Mouse (Mus musculus): ENCODE results near the gene Nr4a1. TPM values are rescaled to one million over a fixed set of nuclear protein-coding genes. Genes with fewer than 3 reads are reported as not detected.

Gene Nr4a1
- total RNA-seq, 2 experiments from 2014 or later, result 37.0 to 45.0 TPM

DNA sequence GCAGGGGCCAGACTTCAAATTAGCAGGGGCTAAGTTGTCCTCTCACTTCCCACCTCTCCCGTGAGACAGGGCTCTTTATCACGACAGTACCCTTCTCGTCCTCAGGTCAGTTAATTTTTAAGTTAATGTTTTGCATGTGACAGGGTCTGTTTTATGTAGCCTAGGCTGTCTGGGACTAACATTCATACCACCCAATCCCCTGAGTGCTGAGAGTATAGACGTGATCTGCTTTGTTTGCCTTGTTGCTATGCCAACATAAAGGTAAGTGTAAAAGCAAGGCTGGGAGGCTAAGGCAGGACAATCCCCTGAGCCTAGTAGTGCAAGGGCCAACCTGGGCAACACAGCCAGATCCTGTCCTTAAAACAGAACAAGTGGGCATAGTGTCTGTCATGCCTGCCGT, 55.4 kb downstream of the Nr4a1 start:
- ATAC-seq (ENCODE audit: poor library complexity, severe bottlenecking), result no peak

DNA sequence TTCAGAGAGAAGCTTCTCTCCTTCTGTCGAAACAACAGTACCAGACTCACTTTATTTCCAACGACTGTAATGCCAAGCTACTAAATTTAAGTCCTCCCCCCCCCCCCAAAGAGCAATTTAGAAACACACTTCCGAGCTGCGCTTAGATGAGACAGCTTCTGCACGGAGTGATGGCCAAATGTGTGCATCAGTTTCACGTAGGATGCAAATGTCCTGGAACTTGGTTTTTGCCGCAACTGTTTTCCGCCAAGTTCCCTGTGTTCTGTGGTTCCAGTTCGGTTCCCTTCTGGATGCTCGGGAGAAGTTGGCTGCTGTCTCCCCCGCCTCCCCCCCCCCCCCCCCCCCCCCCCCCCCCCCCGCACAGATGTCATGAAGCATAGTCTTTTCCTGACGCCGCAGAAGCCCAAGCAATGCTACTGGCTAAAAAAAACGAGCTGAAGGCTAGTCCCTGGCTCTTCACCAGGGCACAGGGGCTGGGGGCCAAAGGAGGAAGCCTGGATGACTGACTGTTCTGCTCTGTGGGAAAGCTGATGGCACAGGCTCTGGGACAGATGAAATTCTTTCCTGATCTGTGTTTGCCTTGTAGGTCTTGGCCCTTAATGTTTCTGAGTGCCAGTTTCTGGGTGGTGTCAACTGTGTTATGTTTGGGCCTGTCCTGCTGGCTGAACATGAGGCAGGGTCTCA, 57.2 kb downstream of the Nr4a1 start:
- no peak for ATAC-seq (ENCODE audit: poor library complexity, severe bottlenecking)

DNA sequence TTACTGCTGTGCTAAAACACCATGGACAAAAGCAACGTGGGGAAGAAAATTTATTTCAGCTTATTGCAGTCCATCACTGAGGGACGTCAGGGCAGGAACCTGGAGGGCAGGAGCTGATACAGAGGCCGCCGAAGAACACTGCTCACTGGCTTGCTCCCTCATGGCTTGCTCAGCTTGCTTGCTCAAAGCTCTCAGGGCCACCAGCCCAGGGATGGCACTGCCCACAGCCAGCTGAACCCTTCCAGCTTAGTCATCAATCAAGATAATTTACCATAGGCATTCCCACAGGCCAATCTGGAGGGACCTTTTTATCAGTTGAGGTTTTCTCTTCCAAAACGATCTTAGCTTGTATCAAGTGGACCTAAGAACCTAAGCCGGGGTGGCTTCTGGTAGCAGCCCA, 57.9 kb downstream of the Nr4a1 start:
- ATAC-seq (ENCODE audit: poor library complexity, severe bottlenecking), result no peak

DNA sequence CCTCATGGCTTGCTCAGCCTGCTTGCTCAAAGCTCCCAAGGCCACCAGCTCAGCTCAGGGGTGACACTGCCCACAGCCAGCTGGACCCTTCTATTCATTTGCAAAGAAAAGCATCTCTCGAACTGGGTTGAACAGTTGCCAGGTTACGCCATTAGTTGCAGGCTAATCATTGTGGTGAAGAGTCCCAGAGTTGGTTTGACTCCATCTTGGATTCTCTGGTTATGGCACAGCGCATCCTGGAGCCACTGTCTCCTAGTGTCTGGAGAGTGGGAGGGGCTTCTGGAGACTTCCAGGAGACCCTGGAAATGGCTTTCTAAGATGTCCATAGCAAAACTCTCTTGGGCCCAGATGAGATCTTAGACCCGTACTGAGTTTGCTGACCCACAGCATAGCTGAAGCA, 61.3 kb downstream of the Nr4a1 start:
- no peak for ATAC-seq (ENCODE audit: poor library complexity, severe bottlenecking)

DNA sequence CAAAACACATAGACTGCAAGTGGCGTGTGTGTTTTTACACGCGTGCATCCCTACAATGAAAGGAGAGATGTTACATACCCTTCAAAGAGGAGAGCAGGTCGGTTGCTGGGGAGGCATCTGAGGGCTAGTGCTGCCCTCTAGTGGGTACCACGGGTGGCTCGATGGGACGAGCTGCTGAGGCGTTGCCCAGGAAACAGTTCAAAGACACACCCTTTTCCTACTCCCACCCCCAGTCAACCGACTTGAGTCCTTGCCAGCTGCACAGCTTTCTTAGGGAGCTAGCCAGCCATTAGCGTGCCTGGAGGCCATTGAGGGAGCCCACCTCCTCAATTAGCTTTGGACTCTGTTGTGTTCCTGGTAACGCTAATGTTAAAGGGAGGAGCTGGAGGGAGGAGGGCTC, 61.8 kb downstream of the Nr4a1 start:
- peak; percentile 83 for ATAC-seq (ENCODE audit: poor library complexity, severe bottlenecking)

DNA sequence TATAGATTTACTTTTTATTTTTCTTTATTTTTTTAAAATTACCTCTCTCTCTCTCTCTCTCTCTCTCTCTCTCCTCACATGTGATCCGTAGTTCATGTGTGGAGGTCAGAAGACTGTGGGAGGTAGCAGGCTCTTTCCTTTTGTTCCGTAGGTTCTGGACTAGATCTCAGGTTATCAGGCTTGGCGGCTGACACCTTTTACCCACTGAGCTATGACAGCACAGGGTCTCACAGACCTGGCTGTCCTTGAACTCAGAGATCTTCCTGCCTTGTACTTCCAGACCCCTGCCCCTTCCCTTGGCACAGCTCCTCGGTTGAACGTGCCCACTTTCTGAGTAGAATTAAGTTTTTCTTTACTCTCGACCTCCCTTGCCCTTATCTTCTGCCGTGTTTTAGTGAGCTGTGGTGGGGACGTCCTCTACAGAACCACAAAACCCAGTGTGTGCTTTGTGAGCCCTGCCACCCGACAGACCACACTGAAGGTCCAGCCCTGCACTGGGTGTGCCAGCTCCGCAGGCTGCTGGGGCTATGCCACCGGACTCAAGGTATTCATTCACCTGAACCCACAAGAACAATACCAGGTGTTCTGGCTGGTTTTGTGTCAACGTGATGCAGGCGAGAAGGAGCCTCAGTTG, 62.3 kb downstream of the Nr4a1 start:
- ATAC-seq (ENCODE audit: poor library complexity, severe bottlenecking), result no peak

DNA sequence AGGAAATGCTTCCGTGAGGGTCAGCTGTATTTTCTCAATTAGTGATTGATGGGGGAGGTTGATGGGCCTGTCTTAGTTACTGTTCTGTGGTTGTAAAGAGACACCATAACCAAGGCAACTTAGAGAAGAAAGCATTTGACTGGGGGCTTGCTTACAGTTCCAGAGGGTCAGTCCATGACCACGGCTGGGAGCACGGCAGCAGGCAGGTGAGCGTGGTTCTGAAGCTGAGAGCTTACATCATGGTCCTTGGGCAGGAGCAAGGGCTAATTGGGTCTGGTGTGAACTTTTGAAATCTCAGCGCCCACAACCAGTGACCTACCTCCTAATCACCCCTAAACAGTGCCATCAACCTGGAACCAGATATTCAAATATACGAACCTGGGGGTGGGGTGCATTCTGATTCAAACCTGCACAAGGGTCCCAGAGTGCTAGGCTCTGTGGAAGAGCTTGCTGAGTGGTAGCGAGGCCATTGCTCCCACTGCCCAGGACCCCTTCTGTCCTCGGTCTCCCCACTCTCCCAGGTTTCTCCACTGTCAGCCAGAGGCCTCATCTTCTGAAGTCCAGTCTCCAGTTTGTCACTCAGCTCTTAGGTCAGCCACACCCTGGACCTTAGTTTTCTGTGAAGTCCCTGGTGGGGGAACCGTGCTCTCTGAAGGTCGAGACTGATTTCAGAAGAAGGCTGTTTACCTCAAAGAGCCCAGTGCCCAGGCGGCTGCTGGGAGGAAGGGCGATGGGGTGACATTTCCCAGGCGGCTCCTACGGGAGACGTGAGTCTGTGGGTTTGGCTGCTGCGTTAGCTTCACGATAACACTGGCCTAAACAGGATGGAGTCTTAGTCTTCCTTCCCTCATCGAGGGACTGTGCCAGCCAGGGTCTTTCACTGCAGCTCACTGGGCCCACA, 63.1 kb downstream of the Nr4a1 start:
- ATAC-seq (ENCODE audit: poor library complexity, severe bottlenecking), result no peak

DNA sequence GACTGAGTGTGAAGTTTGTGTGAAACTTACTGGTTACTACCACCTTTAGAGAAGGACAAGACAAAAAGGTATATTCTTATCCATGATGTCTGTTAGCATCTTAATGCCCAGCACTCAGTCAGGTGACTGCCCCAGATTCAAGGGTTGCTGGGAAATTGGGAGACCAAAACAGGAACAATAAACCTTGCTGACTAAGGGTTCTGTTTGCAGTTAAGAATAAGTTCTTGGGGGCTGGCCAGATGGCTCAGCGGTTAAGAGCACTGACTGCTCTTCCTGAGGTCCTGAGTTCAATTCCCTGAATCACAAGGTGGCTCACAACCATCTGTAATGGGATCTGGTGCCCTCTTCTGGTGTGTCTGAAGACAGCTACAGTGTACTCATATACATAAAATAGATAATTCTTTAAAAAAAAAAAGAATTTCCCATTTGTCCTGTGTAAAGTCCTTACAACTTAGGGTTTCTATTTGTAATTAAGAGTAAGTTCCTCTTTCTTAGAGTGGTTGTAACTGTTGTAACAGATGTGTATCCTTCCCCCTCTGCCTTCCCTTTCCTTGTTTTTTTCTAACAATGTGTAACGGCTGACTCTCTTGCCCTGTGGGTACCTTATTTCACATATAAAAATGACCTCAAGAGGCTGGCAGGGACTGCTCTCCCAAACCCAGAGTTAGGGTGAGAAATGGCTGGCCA, 63.9 kb downstream of the Nr4a1 start:
- ATAC-seq (ENCODE audit: poor library complexity, severe bottlenecking), result peak; percentile 51

DNA sequence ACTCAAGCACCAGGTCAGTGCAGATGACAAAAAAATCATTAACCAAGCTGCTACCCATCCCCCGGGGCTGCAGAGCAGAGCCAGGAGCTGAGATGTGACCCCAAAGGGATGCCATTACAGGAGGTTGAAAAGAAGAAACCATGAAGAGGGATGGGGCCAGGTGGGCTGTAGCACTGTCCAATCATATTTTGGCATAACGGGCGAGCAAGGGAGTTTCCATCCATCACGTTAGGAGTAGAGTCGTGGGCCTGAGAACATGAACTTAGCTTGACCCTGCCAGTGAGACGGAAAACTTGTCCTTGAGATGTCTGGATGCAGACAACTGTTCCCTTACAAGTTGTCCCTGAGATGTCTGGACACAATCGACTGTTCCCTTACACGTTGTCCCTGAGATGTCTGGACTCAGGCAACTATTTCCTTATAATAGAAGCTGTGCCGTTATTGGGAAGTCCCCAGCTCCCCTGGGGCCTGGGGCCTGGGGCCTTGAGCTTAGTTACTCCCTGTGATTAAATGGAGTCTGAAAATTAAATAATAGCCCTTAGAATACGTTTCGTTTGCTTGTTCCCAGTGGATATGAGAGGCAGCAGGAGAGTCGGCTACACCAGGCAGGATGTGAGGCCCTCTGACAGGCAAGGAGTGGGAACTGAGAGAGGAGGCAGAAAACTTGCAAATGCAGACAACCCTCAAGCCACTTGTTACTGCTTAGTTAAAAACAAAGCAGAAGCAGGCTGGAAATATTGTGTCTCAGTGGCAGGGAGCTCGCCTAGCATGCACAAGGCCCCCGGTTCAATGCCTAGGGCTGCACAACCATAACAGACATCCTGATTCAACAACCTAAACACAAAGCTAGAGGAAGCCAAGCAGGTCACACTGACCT, 65.1 kb downstream of the Nr4a1 start:
- no peak for ATAC-seq (ENCODE audit: poor library complexity, severe bottlenecking)

DNA sequence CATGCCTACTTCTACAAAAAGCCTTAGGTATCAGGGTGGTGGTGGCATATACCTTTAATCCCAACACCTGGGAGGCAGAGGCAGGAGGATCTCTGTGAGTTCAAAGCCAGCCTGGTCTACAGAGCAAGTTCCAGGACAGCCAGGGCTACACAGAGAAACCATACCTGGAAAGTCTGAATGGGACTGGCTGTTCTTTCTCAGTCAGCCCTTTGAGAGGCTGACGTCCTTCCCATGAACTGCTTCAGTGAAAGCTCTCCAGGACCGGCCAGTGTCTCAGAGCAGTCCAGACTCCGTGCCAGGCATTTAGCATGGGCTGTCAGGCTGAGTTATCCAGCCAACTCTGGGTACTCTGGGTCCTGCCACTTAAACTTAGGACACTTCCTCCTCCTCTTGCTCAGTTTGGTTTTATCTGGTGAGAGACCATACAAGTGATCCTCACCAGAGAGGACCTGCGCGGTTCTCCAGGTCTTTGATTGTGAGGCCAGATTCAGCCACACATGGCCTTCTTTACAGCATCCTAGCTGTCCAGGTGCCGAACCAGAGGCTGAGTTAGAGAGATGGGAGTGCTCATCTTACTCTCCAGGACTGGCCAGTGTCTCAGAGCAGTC, 66.0 kb downstream of the Nr4a1 start:
- no peak for ATAC-seq (ENCODE audit: poor library complexity, severe bottlenecking)

DNA sequence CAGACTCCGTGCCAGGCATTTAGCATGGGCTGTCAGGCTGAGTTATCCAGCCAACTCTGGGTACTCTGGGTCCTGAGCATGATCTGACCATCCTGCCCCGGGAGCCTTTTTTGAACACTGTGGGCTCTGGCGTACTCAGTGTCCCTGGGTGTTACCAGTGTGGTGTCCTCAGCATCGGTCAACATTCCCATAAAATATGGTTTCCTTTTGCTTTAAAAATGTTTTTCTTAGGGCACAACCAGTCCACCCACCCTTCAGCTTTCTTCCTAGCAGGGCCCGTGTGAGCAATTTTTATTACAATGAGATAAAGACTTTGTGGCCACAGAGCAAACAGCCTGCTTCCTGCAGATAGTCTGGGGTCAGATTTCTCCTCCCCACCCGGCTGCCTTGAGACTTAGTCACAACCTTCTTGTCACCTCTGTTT, 66.6 kb downstream of the Nr4a1 start:
- no peak for ATAC-seq (ENCODE audit: poor library complexity, severe bottlenecking)

DNA sequence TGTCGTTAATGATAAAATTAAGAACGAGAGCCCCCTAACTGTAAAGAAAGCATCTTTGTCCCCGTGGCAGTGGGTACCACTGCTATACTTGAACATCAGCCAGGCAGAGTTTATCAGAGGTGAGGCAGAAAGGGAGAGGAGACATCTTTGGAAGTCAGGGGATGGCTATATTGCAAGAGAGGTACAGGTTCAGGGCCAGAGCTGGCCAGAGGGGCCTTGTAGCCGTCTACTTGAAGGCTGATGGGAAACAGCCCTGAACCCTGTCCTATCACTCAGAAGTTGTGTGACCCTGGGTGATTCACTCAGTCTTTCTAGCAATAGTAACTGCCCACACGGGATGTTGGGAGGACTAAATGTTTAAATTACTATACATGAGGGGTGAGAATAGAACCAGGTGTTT, 67.1 kb downstream of the Nr4a1 start:
- no peak for ATAC-seq (ENCODE audit: poor library complexity, severe bottlenecking)

DNA sequence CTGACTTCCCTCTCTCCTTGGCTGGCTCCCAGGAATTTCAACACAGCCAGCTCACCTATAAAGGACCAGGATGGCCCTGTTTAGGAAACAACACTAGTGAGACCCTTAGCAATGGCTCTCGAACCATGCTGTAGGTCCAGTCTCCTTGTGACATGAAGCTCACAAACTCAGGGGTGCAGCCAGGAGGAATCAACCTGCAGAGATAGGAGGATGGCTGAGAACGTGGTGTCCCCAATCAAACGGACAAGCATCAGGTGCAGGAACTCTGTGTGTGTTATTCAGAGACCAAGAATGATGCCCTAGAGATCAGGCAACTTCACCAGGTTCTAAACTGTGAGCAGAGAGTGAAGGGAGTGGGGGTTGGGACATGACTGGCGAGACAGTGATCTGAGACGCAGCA, 68.0 kb downstream of the Nr4a1 start:
- ATAC-seq (ENCODE audit: poor library complexity, severe bottlenecking), result no peak

DNA sequence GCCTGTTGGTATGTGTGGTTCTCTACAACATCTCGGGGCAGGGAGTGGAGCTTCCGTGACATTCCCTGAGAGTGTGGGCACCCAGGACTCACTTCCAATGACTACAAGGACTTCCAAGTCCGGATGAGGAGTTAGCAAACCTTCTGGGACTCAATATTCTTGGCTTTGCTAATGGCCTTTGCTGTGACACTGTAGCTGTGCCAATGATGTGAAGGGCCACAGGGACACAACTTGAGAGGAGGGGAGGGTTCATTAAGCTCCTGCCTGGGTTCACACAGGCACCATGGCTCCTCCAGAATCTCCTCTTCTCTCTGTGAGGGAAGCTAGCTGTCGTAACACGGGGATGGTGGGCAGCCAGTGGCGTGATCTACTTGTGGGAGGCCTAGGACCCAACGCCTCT, 68.6 kb downstream of the Nr4a1 start:
- ATAC-seq (ENCODE audit: poor library complexity, severe bottlenecking), result no peak

DNA sequence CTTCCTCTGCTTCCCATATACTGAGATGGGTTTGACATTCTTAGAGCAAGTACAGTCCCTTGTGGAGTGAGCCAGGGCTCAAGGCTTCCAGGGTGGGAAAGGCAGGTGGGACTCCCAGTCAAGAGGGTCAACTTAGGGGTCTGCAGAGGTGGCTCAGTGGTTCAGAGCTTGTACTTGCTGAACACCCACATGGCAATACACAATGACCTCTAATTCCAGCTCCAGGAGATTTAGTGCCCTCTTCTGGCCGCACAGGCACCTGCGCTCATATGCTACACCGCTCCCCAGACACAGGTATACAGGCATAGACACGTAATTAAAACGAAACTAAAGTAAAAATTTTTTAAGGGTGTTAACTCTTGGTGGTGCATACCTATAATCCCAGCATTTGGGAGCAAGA, 69.4 kb downstream of the Nr4a1 start:
- ATAC-seq (ENCODE audit: poor library complexity, severe bottlenecking), result no peak

Other genes starting within 250 kb of the Nr4a1 start
- gene Gm47841, start 206.9 kb upstream of the Nr4a1 start, total RNA-seq (2015), result not detected in 2 replicates
- not detected in 2 replicates for gene Gm47841, start 206.9 kb upstream of the Nr4a1 start, total RNA-seq (2017)
- gene Fignl2, start 175.7 kb upstream of the Nr4a1 start, total RNA-seq (2015), result 0.04 TPM in 1 of 2 replicates, not detected in the other
- gene Fignl2, start 175.7 kb upstream of the Nr4a1 start, total RNA-seq (2017), result 0.07 and 0.16 TPM in 2 replicates
- not detected in 2 replicates for gene Ankrd33, start 138.5 kb upstream of the Nr4a1 start, total RNA-seq (2015)
- gene Ankrd33, start 138.5 kb upstream of the Nr4a1 start, total RNA-seq (2017), result not detected in 2 replicates
- gene Acvrl1, start 125.7 kb upstream of the Nr4a1 start, total RNA-seq (2015), result 6.9 and 8.2 TPM in 2 replicates
- 27.6 and 34.9 TPM in 2 replicates for gene Acvrl1, start 125.7 kb upstream of the Nr4a1 start, total RNA-seq (2017)
- gene Acvr1b, start 80.2 kb upstream of the Nr4a1 start, total RNA-seq (2015), result 7.4 and 7.7 TPM in 2 replicates
- 15.2 and 17.1 TPM in 2 replicates for gene Acvr1b, start 80.2 kb upstream of the Nr4a1 start, total RNA-seq (2017)
- 0.16 and 0.30 TPM in 2 replicates for gene Grasp, start 30.1 kb upstream of the Nr4a1 start, total RNA-seq (2015)
- 0.29 and 0.85 TPM in 2 replicates for gene Grasp, start 30.1 kb upstream of the Nr4a1 start, total RNA-seq (2017)
- gene Atg101, start 30.0 kb downstream of the Nr4a1 start, total RNA-seq (2015), result 8.2 and 12.1 TPM in 2 replicates
- gene Atg101, start 30.0 kb downstream of the Nr4a1 start, total RNA-seq (2017), result 53.3 and 58.0 TPM in 2 replicates
- gene 6030408B16Rik, start 38.9 kb downstream of the Nr4a1 start, total RNA-seq (2015), result not detected in 2 replicates
- gene 6030408B16Rik, start 38.9 kb downstream of the Nr4a1 start, total RNA-seq (2017), result not detected in 2 replicates
- 44.3 and 45.8 TPM in 2 replicates for gene Krt80, start 115.9 kb downstream of the Nr4a1 start, total RNA-seq (2015)
- 31.7 and 37.8 TPM in 2 replicates for gene Krt80, start 115.9 kb downstream of the Nr4a1 start, total RNA-seq (2017)
- 0.85 and 1.1 TPM in 2 replicates for gene Krt7, start 156.8 kb downstream of the Nr4a1 start, total RNA-seq (2015)
- 1.5 and 2.8 TPM in 2 replicates for gene Krt7, start 156.8 kb downstream of the Nr4a1 start, total RNA-seq (2017)
- gene Krt87, start 184.5 kb downstream of the Nr4a1 start, total RNA-seq (2015), result not detected in 2 replicates
- gene Krt87, start 184.5 kb downstream of the Nr4a1 start, total RNA-seq (2017), result not detected in 2 replicates
- not detected in 2 replicates for gene Krt88, start 193.5 kb downstream of the Nr4a1 start, total RNA-seq (2015)
- not detected in 2 replicates for gene Krt88, start 193.5 kb downstream of the Nr4a1 start, total RNA-seq (2017)
- 0.18 TPM in 1 of 2 replicates, not detected in the other for gene Krt81, start 209.5 kb downstream of the Nr4a1 start, total RNA-seq (2015)
- gene Krt81, start 209.5 kb downstream of the Nr4a1 start, total RNA-seq (2017), result not detected in 2 replicates
- 0.33 and 1.4 TPM in 2 replicates for gene Krt86, start 219.2 kb downstream of the Nr4a1 start, total RNA-seq (2015)
- gene Krt86, start 219.2 kb downstream of the Nr4a1 start, total RNA-seq (2017), result 0.59 and 0.81 TPM in 2 replicates
- gene Krt83, start 237.2 kb downstream of the Nr4a1 start, total RNA-seq (2015), result 1.5 and 2.5 TPM in 2 replicates
- 0.73 and 1.1 TPM in 2 replicates for gene Krt83, start 237.2 kb downstream of the Nr4a1 start, total RNA-seq (2017)